Mouse (Mus musculus) central nervous system, embryonic 14 days (tissue): ENCODE measurements around the gene Aif1. TPM values are rescaled to one million over a fixed set of nuclear protein-coding genes. Genes with fewer than 3 reads are reported as not detected.

Experiments
- polyA plus RNA-seq: library from polyadenylated mRNA; depleted of rRNA; stranded (reverse); fragments of >200 nt; gene quantifications from 2 replicates; pipeline ENCODE4 v1.2.3, GENCODE M21; 2012; rRNA removed

The Aif1 gene
- polyA plus RNA-seq, result 3.3 and 4.7 TPM in 2 replicates

GRCm38 (mm10) chr17:35175968-35176367 is at the start of gene Aif1:
Gene Aif1 (minus strand): TSS chr17:35176068.

GRCm38 (mm10) chr17:35220156-35220952 is 44.5 kb upstream of the Aif1 start, which contains the start of gene Gm16181:
Gene Gm16181 (plus strand): TSS chr17:35220834.

GRCm38 (mm10) chr17:35204494-35205379 is 28.9 kb upstream of the Aif1 start, which contains the start of gene Lta:
Gene Lta (minus strand): TSS chr17:35205351.

GRCm38 (mm10) chr17:35201787-35202186 is 25.9 kb upstream of the Aif1 start, which contains the start of gene Tnf:
Gene Tnf (minus strand): TSS chr17:35202007.

GRCm38 (mm10) chr17:35193881-35194843 is 18.3 kb upstream of the Aif1 start, which contains the start of gene Ltb:
Gene Ltb (plus strand): TSS chr17:35194439.

GRCm38 (mm10) chr17:35187959-35188610 is 12.2 kb upstream of the Aif1 start, which contains the start of gene Lst1:
Gene Lst1 (minus strand): TSS chr17:35188439.

GRCm38 (mm10) chr17:35164568-35165450 is 11.1 kb downstream of the Aif1 start, which contains the start of gene Prrc2a:
Gene Prrc2a (minus strand): TSS chr17:35164897.

GRCm38 (mm10) chr17:35134801-35135590 is 40.9 kb downstream of the Aif1 start, which contains the start of gene Bag6:
Gene Bag6 (plus strand): TSS chr17:35135178.

GRCm38 (mm10) chr17:35131500-35132173 is 44.2 kb downstream of the Aif1 start, which contains the start of gene Apom:
Gene Apom (minus strand): TSS chr17:35132050.

GRCm38 (mm10) chr17:35126206-35126611 is 49.7 kb downstream of the Aif1 start, which contains the start of gene D17H6S53E:
Gene D17H6S53E (plus strand): TSS chr17:35126373.

GRCm38 (mm10) chr17:35121871-35122303 is 54.0 kb downstream of the Aif1 start, which contains the start of gene Csnk2b:
Gene Csnk2b (minus strand): TSS chr17:35122053.

GRCm38 (mm10) chr17:35121143-35121799 is 54.6 kb downstream of the Aif1 start, which contains the start of gene Gpank1:
Gene Gpank1 (plus strand): TSS chr17:35121455.

Other genes with a start within 250 kb of the Aif1 start
- 24.0 and 24.4 TPM in 2 replicates for gene Neu1, start 244.8 kb downstream of the Aif1 start, polyA plus RNA-seq
- 4.4 and 6.7 TPM in 2 replicates for gene Hspa1b, start 216.8 kb downstream of the Aif1 start, polyA plus RNA-seq
- gene Gm20481, start 206.2 kb downstream of the Aif1 start, polyA plus RNA-seq, result not detected in 2 replicates
- gene Hspa1a, start 203.9 kb downstream of the Aif1 start, polyA plus RNA-seq, result 4.1 and 5.8 TPM in 2 replicates
- 0.29 and 0.31 TPM in 2 replicates for gene Hspa1l, start 203.4 kb downstream of the Aif1 start, polyA plus RNA-seq
- gene Lsm2, start 194.2 kb downstream of the Aif1 start, polyA plus RNA-seq, result 113 and 117 TPM in 2 replicates
- gene Vars, start 175.1 kb downstream of the Aif1 start, polyA plus RNA-seq, result 96.9 and 103 TPM in 2 replicates
- 0.54 and 0.55 TPM in 2 replicates for gene Vwa7, start 159.5 kb downstream of the Aif1 start, polyA plus RNA-seq
- 6.1 TPM in 2 replicates for gene Sapcd1, start 148.1 kb downstream of the Aif1 start, polyA plus RNA-seq
- 4.1 and 6.2 TPM in 2 replicates for gene Msh5, start 129.3 kb downstream of the Aif1 start, polyA plus RNA-seq
- 89.1 and 106 TPM in 2 replicates for gene Clic1, start 126.1 kb downstream of the Aif1 start, polyA plus RNA-seq
- gene Ddah2, start 117.0 kb downstream of the Aif1 start, polyA plus RNA-seq, result 371 and 426 TPM in 2 replicates
- 0.07 and 0.48 TPM in 2 replicates for gene Ly6g6c, start 110.7 kb downstream of the Aif1 start, polyA plus RNA-seq
- gene Mpig6b, start 109.9 kb downstream of the Aif1 start, polyA plus RNA-seq, result 0.22 and 0.23 TPM in 2 replicates
- 3.0 and 7.1 TPM in 2 replicates for gene Ly6g6e, start 99.2 kb downstream of the Aif1 start, polyA plus RNA-seq
- 2.3 and 2.8 TPM in 2 replicates for gene Ly6g6d, start 98.0 kb downstream of the Aif1 start, polyA plus RNA-seq
- gene Ly6g6f, start 90.5 kb downstream of the Aif1 start, polyA plus RNA-seq, result 0.10 and 0.16 TPM in 2 replicates
- 93.6 and 106 TPM in 2 replicates for gene Abhd16a, start 86.8 kb downstream of the Aif1 start, polyA plus RNA-seq
- gene Ly6g5c, start 67.8 kb downstream of the Aif1 start, polyA plus RNA-seq, result not detected in 2 replicates
- 2.9 TPM in 2 replicates for gene Ly6g5b, start 60.6 kb downstream of the Aif1 start, polyA plus RNA-seq
- gene Gpank1, start 54.6 kb downstream of the Aif1 start, polyA plus RNA-seq, result 22.2 and 25.0 TPM in 2 replicates
- gene Csnk2b, start 54.0 kb downstream of the Aif1 start, polyA plus RNA-seq, result 218 and 221 TPM in 2 replicates
- 4.9 and 5.3 TPM in 2 replicates for gene D17H6S53E, start 49.7 kb downstream of the Aif1 start, polyA plus RNA-seq
- gene Apom, start 44.0 kb downstream of the Aif1 start, polyA plus RNA-seq, result 1.1 and 1.2 TPM in 2 replicates
- gene Bag6, start 40.9 kb downstream of the Aif1 start, polyA plus RNA-seq, result 327 and 363 TPM in 2 replicates
- 357 and 368 TPM in 2 replicates for gene Prrc2a, start 11.2 kb downstream of the Aif1 start, polyA plus RNA-seq
- gene Lst1, start 12.4 kb upstream of the Aif1 start, polyA plus RNA-seq, result 12.8 and 13.3 TPM in 2 replicates
- gene Ltb, start 18.4 kb upstream of the Aif1 start, polyA plus RNA-seq, result 0.71 and 1.3 TPM in 2 replicates
- gene Tnf, start 25.9 kb upstream of the Aif1 start, polyA plus RNA-seq, result 0.34 and 0.66 TPM in 2 replicates
- 0.32 and 0.34 TPM in 2 replicates for gene Lta, start 29.3 kb upstream of the Aif1 start, polyA plus RNA-seq
- not detected in 2 replicates for gene Gm16181, start 44.8 kb upstream of the Aif1 start, polyA plus RNA-seq
- 68.5 and 73.3 TPM in 2 replicates for gene Atp6v1g2, start 57.6 kb upstream of the Aif1 start, polyA plus RNA-seq
- gene Nfkbil1, start 59.7 kb upstream of the Aif1 start, polyA plus RNA-seq, result 15.6 TPM in 2 replicates
- gene Ddx39b, start 65.7 kb upstream of the Aif1 start, polyA plus RNA-seq, result 959 and 1,020 TPM in 2 replicates
- 38.6 and 42.0 TPM in 2 replicates for gene H2-D1, start 86.7 kb upstream of the Aif1 start, polyA plus RNA-seq
- 0.09 and 0.10 TPM in 2 replicates for gene H2-Q1, start 144.3 kb upstream of the Aif1 start, polyA plus RNA-seq
- 0.92 and 0.94 TPM in 2 replicates for gene H2-Q2, start 166.2 kb upstream of the Aif1 start, polyA plus RNA-seq
- gene H2-Q4, start 203.5 kb upstream of the Aif1 start, polyA plus RNA-seq, result 4.9 and 7.0 TPM in 2 replicates
- gene H2-Q6, start 248.8 kb upstream of the Aif1 start, polyA plus RNA-seq, result 0.54 and 0.61 TPM in 2 replicates